Mouse (Mus musculus) cerebellum, adult 2 months (tissue): ENCODE measurements around the gene Gcnt3. TPM values are rescaled to one million over a fixed set of nuclear protein-coding genes. Genes with fewer than 3 reads are reported as not detected.

Source experiments
- DNase-seq, 2 experiments: peaks; one replicate each; pipeline ENCODE4 v3.0.0; 2021
- H3K27ac ChIP-seq: fragments of 200-500 bp; 2 replicates; pipeline ENCODE4 v1.5.1; 2012; ENCODE audit warnings: low read length, control low read depth, inconsistent platforms; ENCODE audit not compliant: insufficient read depth
- H3K27me3 ChIP-seq: fragments of 200-500 bp; 2 replicates; pipeline ENCODE4 v1.6.1; 2012; ENCODE audit warnings: inconsistent platforms, mild to moderate bottlenecking, low read length, moderate library complexity; ENCODE audit not compliant: control insufficient read depth, insufficient read depth
- H3K4me1 ChIP-seq: fragments of 200-500 bp; 2 replicates; pipeline ENCODE4 v1.6.1; 2011; ENCODE audit warnings: low read length; ENCODE audit not compliant: control insufficient read depth, insufficient read depth
- H3K4me3 ChIP-seq: fragments of 200-500 bp; replicated peaks from 2 replicates; pipeline ENCODE3; 2011; ENCODE audit warnings: mild to moderate bottlenecking, low read depth, low read length, control low read depth; ENCODE audit not compliant: insufficient read depth
- CTCF ChIP-seq: fragments of 200-500 bp; IDR thresholded peaks from 2 replicates; pipeline ENCODE4 v1.5.1; 2011; ENCODE audit warnings: low read depth, mild to moderate bottlenecking, control low read depth, low read length, moderate library complexity, borderline replicate concordance; ENCODE audit not compliant: insufficient read depth
- POLR2A ChIP-seq: fragments of 200-500 bp; IDR thresholded peaks from 2 replicates; pipeline ENCODE4 v1.6.1; 2011; ENCODE audit warnings: low read length, control low read depth, borderline replicate concordance; ENCODE audit not compliant: insufficient read depth
- WGBS: fragments of 180-500 bp; shearing (Covaris S2); methylation state at CpG from one replicate; pipeline ENCODE4 v1.1.7; 2018; 5-methylcytosine and 5-hydroxymethylcytosine counted together
- polyA plus RNA-seq: library from polyadenylated mRNA; depleted of rRNA; stranded (reverse); fragments of >200 nt; gene quantifications from 2 replicates; pipeline ENCODE4 v1.2.3, GENCODE M21; 2012; rRNA removed

Gene Gcnt3
- not detected in 2 replicates for polyA plus RNA-seq

DNA sequence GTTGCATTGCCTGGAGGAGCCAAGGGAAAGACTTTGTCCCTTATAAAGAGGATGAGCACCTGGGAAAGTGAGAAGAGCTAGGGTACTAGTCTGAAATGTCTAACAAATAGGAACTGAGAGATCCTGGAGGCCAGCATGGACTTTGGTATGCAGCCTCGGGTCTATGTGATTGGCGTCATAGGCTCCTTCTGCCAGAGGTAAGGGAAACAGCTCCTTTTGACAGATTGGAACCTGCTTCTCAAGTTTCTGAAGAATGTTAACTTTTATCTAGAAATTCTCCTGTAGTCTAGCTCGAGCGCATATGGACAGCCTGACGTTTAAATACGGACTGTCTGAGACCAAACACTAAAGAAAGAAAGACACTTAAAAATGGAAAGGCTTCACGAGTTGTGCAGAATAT, at the start of gene Gcnt3:
TSS of gene Gcnt3 (minus strand) at position 101 of the 400 bp plus-strand sequence.
- Histone ChIP-seq H3K4me1 (no peaks in the 10 kb centered on the region), H3K27me3 (no peaks in the 10 kb centered on the region), H3K27ac (no peak within 1 kb of the TSS), H3K4me3 (no peak within 1 kb of the TSS)
- 91% methylated on average over 7 of the region's 7 CpGs for WGBS
- TF ChIP-seq CTCF (no peak), POLR2A (no peak)
- DNase-seq = no peak

DNA sequence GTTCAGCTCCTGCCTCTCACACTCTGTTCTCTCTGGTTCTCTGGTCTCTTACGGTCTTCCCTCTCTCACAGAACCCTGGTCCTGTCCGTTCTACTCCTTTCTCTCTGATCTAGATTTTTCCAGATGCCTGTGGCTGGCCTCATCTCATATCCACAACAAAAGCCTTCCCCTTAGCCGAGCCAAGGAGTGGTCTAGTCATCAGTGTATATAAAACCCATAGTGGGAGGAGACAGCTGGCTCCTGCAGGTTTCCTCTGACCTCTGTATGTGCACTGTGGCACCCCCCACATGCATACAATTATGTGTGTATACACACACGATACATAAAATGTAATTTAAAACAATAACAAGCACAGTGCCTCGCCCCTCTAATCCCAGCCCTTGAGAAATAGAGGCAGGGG, 49.5 kb upstream of the Gcnt3 start:
- H3K4me1 ChIP-seq = peaks cover 3% of the 10 kb centered on the region
- no peaks in the 10 kb centered on the region for H3K27me3 ChIP-seq
- WGBS = 87% methylated on average over 5 of the region's 5 CpGs
- H3K27ac ChIP-seq = no peak overlapping the region
- no peak for TF ChIP-seq CTCF
- no peak for DNase-seq
- H3K4me3 ChIP-seq = no peak overlapping the region

DNA sequence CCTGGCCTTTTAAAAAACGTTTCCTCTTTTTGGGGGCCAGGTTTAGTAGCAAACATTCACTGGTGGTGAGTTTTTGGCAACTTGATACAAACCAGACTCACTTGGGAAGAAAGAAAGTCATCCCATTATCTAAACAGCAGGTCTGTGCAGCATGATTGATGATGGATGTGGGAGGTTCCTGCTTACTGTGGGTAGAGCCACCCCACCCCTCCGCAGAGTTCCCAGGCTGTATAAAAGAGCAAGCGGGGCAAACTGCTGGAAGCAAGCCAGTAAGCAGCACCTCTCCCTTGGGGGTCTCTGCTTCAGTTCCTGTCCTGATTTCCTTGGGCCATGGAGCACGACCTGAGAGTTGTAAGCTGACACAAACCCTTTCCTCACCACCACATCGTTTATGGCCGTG, 48.2 kb upstream of the Gcnt3 start:
- no peak overlapping the region for H3K27ac ChIP-seq
- no peaks in the 10 kb centered on the region for H3K27me3 ChIP-seq
- H3K4me3 ChIP-seq = no peak overlapping the region
- DNase-seq = no peak
- WGBS = 36% methylated on average over 6 of the region's 6 CpGs
- H3K4me1 ChIP-seq = peaks cover 3% of the 10 kb centered on the region
- no peak for TF ChIP-seq CTCF
- no peak for TF ChIP-seq POLR2A

DNA sequence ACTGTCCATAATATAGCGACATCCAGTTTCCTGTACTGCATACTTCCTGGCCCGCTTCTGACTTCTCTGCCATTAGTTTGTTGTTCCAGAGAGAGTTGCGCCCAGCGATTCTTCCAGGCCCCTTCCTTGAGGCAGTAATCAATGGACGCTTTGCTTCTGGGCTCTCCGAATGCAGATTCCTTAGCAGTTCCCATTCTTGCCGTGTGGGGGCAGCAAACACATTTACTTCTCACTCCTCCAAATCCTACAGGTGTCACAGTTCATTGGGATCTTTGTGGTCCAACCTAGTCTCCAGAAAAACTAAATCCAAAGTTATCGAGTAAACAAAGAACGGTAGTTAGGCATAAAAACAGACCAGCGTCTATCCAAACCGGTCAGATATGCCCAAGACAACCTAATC, 46.2 kb upstream of the Gcnt3 start:
- Histone ChIP-seq H3K27me3 (no peaks in the 10 kb centered on the region; the same call in 1 of the 2 replicates), H3K27ac (no peak overlapping the region), H3K4me3 (no peak overlapping the region), H3K4me1 (no peaks in the 10 kb centered on the region; the same call in 1 of the 2 replicates)
- 57% methylated on average over 11 of the region's 11 CpGs for WGBS
- no peak for TF ChIP-seq POLR2A
- TF ChIP-seq CTCF = peak; percentile 21; the same call in 1 of the 2 replicates
- peak; percentile 8 to 36 for DNase-seq

DNA sequence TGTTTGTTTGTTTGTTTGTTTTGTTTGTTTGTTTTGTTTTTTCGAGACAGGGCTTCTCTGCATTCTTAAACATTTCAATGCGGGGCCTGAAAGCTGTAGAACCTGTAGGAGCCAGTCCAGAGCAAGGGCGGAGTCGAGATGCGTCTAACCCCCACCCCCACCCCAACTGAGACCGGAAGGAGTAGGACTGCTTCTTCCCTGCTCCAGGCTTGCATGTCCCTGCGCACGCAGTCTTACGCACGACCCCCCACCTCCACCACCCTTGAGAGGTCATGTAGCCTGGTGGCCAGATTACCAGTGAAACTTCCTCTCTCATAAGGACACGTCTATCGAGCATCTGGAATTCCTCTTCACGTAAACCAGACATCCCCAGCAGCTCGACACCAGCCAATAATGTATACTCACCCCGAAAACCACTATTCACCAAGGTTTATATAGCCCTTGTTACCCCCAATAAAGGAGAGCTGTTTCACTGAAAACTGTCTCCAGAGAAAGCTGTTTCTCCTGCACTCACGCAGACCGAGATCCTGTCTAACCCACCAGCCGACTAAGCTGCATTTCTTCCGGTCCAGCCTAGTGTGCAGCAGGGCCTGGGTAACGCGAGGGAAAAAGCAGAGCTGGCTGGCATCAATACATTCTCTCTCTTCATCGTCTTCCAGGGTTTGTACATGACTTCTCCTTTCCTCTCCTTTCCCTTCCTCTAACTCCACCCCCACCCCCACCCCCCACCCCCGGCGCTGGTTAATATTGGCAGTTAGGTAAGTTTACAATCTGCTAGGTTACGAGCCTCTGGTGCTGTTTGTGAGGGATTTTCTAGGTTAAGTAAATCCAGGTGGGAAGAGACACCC, 44.7 kb upstream of the Gcnt3 start:
- WGBS = 80% methylated on average over 25 of the region's 25 CpGs
- no peak overlapping the region for H3K4me3 ChIP-seq
- TF ChIP-seq CTCF = no peak
- no peak for TF ChIP-seq POLR2A
- H3K4me1 ChIP-seq = no peaks in the 10 kb centered on the region
- H3K27ac ChIP-seq = no peak overlapping the region
- no peaks in the 10 kb centered on the region; the same call in 1 of the 2 replicates for H3K27me3 ChIP-seq
- DNase-seq = no peak

DNA sequence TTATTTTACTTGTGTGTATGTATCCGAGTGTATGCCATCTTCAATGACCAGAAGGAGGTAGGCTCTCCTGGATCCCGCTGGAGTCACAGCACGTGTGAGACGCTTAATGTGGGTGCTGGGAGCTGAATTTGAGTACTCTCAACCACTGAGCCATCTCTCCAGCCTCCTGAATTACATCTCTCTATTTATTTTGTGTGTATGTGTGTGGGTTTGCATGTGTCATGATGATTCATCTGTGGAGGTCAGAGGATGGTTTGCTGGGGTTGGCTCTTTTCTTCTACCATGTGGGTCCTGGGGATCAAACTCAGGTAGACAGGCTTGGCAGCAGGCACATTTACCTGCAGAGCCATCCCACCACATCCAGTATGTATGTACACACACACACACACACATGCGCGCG, 43.9 kb upstream of the Gcnt3 start:
- no peaks in the 10 kb centered on the region for H3K4me1 ChIP-seq
- 90% methylated on average over 7 of the region's 7 CpGs for WGBS
- no peak overlapping the region for H3K4me3 ChIP-seq
- DNase-seq = no peak
- TF ChIP-seq POLR2A (no peak), CTCF (no peak)
- H3K27me3 ChIP-seq = no peaks in the 10 kb centered on the region; the same call in 1 of the 2 replicates
- no peak overlapping the region for H3K27ac ChIP-seq

DNA sequence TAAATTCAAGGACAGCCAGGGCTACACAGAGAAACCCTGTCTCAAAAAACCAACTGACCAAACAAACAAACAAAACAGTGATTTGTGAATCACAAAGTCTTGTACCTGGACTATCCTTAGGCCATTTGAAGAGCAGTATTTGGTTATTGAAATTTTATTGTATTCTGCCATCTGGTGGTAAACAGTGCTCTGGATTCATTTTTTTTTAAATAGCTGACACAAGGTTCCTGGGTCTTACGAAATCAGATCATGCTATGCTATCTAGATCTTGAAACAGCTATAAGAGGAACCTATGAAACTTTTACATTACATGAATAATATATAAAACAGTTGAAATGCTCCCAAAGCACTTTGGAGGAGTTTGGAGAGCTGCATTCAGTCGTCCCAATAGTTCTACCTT, 43.1 kb upstream of the Gcnt3 start:
- WGBS = 69% methylated on average over 2 of the region's 2 CpGs
- Histone ChIP-seq H3K4me1 (no peaks in the 10 kb centered on the region), H3K27ac (no peak overlapping the region), H3K27me3 (no peaks in the 10 kb centered on the region; the same call in 1 of the 2 replicates), H3K4me3 (no peak overlapping the region)
- DNase-seq = no peak
- TF ChIP-seq CTCF (no peak), POLR2A (no peak)
